Mouse (Mus musculus) thymus, postnatal 4 days (tissue): ENCODE measurements around the gene Rad23a.

Experiments
- DNase-seq: peaks from one replicate; pipeline ENCODE4 v3.0.0; 2021

Gene Rad23a

DNA sequence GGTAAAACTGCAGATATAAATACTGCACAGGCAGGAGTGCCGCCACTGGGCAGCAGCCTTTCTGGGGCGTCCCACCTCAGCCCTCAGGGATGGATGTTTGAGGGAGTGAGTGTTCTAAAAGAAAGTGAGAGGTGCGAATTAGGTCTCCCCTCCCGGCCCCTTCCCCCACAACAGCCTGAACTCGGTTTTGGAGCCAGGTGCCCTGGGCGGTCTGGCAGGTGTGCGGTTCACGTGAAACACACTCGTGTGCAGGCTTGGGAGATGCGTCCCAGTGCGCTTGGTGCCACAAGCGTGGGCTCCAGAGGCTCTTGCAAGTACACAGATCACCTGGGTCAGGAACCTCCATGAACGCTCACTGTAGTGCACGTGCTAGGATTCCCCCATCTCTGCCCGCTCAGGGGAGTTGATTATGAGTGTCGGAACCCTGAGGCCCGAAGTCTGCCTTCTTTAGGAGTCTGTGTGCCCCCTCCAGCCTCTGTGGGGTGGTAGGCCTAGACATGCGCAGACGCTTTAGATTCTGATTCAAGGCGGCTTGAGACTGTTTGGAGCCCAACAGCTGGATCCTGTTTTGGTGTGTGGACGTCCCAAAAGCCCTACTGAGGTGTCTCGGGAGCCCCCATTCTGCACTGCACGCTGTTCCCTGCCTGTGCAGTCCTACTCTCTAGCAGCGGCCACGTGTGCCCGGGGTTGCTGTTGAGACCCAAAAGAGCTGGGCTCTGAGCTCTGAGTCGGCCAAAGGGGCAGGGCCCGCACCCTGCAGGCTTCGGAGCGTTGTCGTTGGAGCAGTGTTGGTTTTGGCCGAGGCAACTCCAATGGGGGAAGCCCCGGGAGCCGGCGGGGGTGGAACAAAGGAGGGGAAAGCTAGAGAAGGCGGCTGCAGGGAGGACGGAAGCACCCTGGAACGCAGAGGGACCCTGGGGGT lies 54.4 kb downstream of the Rad23a start:
- DNase-seq, result no peak

DNA sequence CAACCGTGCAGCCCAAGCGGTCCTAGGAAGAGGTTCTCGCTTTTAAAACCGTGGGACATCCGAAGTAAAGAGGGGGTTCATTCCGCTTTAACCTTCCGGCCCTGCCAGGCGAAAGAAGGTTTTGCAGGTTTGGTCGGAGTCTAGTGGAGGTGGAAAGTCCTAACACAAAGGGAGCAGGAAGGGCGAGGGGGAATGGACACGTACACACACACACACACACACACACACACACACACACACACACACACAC lies 55.0 kb downstream of the Rad23a start:
- no peak for DNase-seq

DNA sequence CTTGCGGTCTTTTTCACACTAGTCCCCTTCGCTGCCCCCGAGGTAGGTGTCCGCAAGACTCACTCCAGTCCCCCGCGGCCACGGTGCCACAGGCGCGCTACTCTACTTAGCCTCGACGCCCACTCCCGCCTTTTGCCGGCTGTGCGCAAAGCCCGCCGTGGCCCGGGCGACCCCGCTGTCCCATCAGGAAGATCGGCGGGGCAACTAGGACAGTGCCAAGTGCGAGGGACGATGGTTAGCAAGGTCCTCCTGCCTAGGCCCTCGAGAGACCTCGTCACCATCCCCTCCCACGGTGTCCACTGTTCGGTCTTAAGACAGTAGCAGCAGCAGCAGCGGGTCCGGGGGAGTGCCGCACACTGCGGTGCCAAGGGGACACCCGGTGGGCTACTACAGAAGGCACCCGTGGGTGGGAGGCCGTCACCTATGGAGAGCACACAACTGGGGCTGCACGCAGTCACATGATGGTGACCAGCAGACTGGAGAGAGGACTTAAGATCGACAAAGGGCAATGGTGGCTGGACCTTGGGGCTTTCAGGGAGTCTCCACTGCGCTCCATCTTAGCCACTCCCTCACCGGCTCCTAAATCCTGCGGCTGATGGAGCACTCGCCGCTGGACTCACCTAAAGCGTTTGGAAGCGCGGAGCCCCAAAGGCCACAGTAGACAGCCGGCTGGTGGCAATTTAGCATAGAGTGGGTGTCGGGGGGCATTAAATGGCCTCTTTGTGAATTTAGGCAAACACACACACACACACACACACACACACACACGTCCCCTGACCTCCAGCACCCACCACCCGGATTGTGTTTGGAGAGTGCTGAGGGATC lies 55.6 kb downstream of the Rad23a start:
- DNase-seq, result no peak
